8 mouse cellular contexts compared by ENCODE assay signal in the genomic region with DNA sequence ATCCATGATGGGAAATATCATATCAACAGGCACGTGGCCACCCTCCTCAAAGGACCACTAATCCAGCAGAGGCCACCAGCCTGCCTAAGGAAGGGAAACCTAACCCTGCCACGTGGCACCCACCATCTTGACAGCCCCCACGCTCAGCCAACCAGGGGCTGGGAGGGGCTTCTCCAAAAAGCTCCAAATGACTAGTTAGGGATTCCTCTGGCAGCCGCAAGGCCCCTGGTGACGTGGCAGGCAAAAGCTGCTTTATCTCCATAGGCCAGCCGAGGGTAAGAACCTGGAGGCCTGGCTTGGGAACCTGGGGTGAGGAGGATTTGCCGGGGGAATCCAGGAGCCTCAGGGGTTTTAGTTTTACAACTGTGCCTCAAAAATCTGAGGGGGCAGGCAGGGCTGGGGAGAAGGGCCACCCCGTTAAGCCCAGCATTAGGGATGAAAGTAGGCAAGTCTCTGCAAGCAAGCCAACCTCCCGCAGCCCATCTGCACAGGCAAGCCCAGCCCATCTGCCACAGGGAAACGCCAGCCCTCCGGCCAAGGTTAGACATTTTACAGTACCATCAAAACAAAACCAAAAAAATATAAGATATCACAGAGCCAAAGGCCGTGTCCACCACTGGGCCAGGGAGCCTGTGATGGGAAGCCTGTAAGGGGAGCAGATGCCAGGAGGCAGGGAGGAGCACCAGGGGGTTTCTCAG. TPM values are rescaled to one million over a fixed set of nuclear protein-coding genes. Genes with fewer than 3 reads are reported as not detected.
DNase-seq lines count a peak whose midpoint lies in the region; ATAC-seq and TF ChIP-seq lines count a peak whose summit lies in the region.

No protein-coding gene starts in this region.

- peak; percentile 63 to 74 for DNase-seq in cerebellum, postnatal 36 days
- DNase-seq in heart, adult 2 months = peak; percentile 60 to 63
- peak; percentile 39 for DNase-seq in lung, postnatal 36 days
- peak; percentile 51 for DNase-seq in yolk sac, embryonic 10.5 days (ENCODE audit: low spot score)
- no peak for DNase-seq in right cerebral cortex, postnatal 25 days

- peaks cover 4% of the 10 kb centered on the region; the same call in 1 of the 2 replicates for H3K36me3 ChIP-seq in erythroblast, embryonic 14.5 days (ENCODE audit: control insufficient read depth)
- peaks cover 10% of the 10 kb centered on the region for H3K36me3 ChIP-seq in heart, adult 2 months (ENCODE audit: control insufficient read depth, insufficient read depth, low read length)
- H3K36me3 ChIP-seq in kidney, embryonic 16.5 days (ENCODE audit: insufficient read depth, low read length) = peaks cover 35% of the 10 kb centered on the region

- WGBS in heart, adult 2 months = 3% methylated on average over 12 of the region's 12 CpGs
- 3% methylated on average over 12 of the region's 12 CpGs for WGBS in kidney, embryonic 16.5 days

- peak overlapping the region; percentile 99 for H3K27ac ChIP-seq in heart, adult 2 months
- peak overlapping the region; percentile 98 for H3K27ac ChIP-seq in kidney, embryonic 16.5 days (ENCODE audit: low read length)

- ATAC-seq in erythroblast, adult 5-6 weeks (replicated peaks; ENCODE audit: low FRiP score, poor library complexity, severe bottlenecking) = no peak
- ATAC-seq in kidney, embryonic 16.5 days (ENCODE audit: low FRiP score, low TSS enrichment) = no peak

- peaks cover 2% of the 10 kb centered on the region for H3K4me1 ChIP-seq in erythroblast, embryonic 14.5 days (ENCODE audit: control insufficient read depth)
- peaks cover 25% of the 10 kb centered on the region for H3K4me1 ChIP-seq in heart, adult 2 months (ENCODE audit: control insufficient read depth, insufficient read depth, low read length)
- peaks cover 63% of the 10 kb centered on the region for H3K4me1 ChIP-seq in kidney, embryonic 16.5 days (ENCODE audit: insufficient read depth, low read length)

- peaks cover 21% of the 10 kb centered on the region for H3K27me3 ChIP-seq in erythroblast, embryonic 14.5 days (ENCODE audit: control insufficient read depth)
- H3K27me3 ChIP-seq in heart, adult 2 months (ENCODE audit: control insufficient read depth, insufficient read depth, low read length) = no peaks in the 10 kb centered on the region
- no peaks in the 10 kb centered on the region for H3K27me3 ChIP-seq in kidney, embryonic 16.5 days (ENCODE audit: insufficient read depth, low read length)

- H3K4me3 ChIP-seq in erythroblast, embryonic 14.5 days (replicated peaks) = peak overlapping the region; percentile 29
- peak overlapping the region; percentile 89 for H3K4me3 ChIP-seq in heart, adult 2 months
- peak overlapping the region; percentile 87 for H3K4me3 ChIP-seq in kidney, embryonic 16.5 days (ENCODE audit: low read length)

- peak overlapping the region; percentile 96 for H3K9ac ChIP-seq in heart, adult 2 months (ENCODE audit: low read depth, low read length)
- peak overlapping the region; percentile 98 for H3K9ac ChIP-seq in kidney, embryonic 16.5 days (replicated peaks; ENCODE audit: low read length)

- no peak for TF ChIP-seq CTCF in heart, adult 2 months (IDR thresholded peaks at IDR 0.05)

- H3K4me2 ChIP-seq in kidney, embryonic 16.5 days (replicated peaks; ENCODE audit: low read depth, low read length) = peak overlapping the region; percentile 94

- TF ChIP-seq POLR2A in heart, adult 2 months (IDR thresholded peaks at IDR 0.05; ENCODE audit: insufficient read depth, low read depth, low read length) = no peak

- intact Hi-C loops in heart, adult 2 months (cut with DNase I) = loop anchor here (5.0 kb wide), 1 partner anchor 1774 kb away; the partner anchor contains the start of genes Aamdc and Rsf1

- no peaks in the 10 kb centered on the region for H3K9me3 ChIP-seq in erythroblast, embryonic 14.5 days (ENCODE audit: control insufficient read depth, low read length)
- no peaks in the 10 kb centered on the region for H3K9me3 ChIP-seq in kidney, embryonic 16.5 days (ENCODE audit: low read length)

- peaks cover 5% of the 10 kb centered on the region; the same call in 1 of the 2 replicates for H3K79me2 ChIP-seq in heart, adult 2 months (replicated peaks; ENCODE audit: control insufficient read depth, insufficient read depth, low read length)

- TF ChIP-seq EP300 in heart, adult 2 months (IDR thresholded peaks at IDR 0.05; ENCODE audit: insufficient read depth, low read depth, low read length) = no peak

RNA-seq across cellular contexts. Expression of gene Serpinh1, which starts 1.8 kb away (rescaled TPM):
- 0.15 and 0.21 TPM in 2 replicates for polyA plus RNA-seq in erythroblast, embryonic 14.5 days (2012)
- not detected in 2 replicates for total RNA-seq in erythroblast, adult 5-6 weeks (2015; ENCODE audit: low replicate concordance)
- 0.09 and 2.4 TPM in 2 replicates for total RNA-seq in erythroblast, adult 5-6 weeks (2017; ENCODE audit: low replicate concordance)
- 100 to 1,000 TPM; 214 to 275 TPM for total RNA-seq in heart, adult 2 months (2021)
- polyA plus RNA-seq in heart, adult 2 months (2012; rRNA removed) = 193 and 266 TPM in 2 replicates
- polyA plus RNA-seq in kidney, embryonic 16.5 days (2015; fragmentation: Nextera tagmentation; extraction: Ambion mirVana) = 1,752 and 1,857 TPM in 2 replicates

RNA-seq across cellular contexts. Expression of gene Gdpd5, which starts 30.0 kb away (rescaled TPM):
- polyA plus RNA-seq in erythroblast, embryonic 14.5 days (2012) = 0.03 and 0.09 TPM in 2 replicates
- not detected in 2 replicates for total RNA-seq in erythroblast, adult 5-6 weeks (2015; ENCODE audit: low replicate concordance)
- total RNA-seq in erythroblast, adult 5-6 weeks (2017; ENCODE audit: low replicate concordance) = 0.28 TPM in 1 of 2 replicates, not detected in the other
- total RNA-seq in heart, adult 2 months (2021) = 10 to 100 TPM; 21.5 to 26.3 TPM
- 30.7 and 32.2 TPM in 2 replicates for polyA plus RNA-seq in heart, adult 2 months (2012; rRNA removed)
- polyA plus RNA-seq in kidney, embryonic 16.5 days (2015; fragmentation: Nextera tagmentation; extraction: Ambion mirVana) = 20.5 TPM in 2 replicates

Comparison
In these comparisons a context has a peak if more than half of its experiments do, and no peak if none do; other contexts are left out.
1. H3K4me3 ChIP-seq: peak in every context shown above with its lines; median percentile 89 in heart, adult 2 months; 87 in kidney, embryonic 16.5 days; 29 in erythroblast, embryonic 14.5 days.
2. RNA of gene Serpinh1, which starts 1.8 kb away (polyA plus RNA-seq): 1,752 to 1,857 TPM in kidney, embryonic 16.5 days and 193 to 266 TPM in heart, adult 2 months; 0.15 to 0.21 TPM in erythroblast, embryonic 14.5 days; every median in the first group is over 100 times any median in the second.
3. RNA of gene Gdpd5, which starts 30.0 kb away (polyA plus RNA-seq): 30.7 to 32.2 TPM in heart, adult 2 months and 20.5 TPM in kidney, embryonic 16.5 days; 0.03 to 0.09 TPM in erythroblast, embryonic 14.5 days; every median in the first group is over 10 times any median in the second.